Mouse (Mus musculus) heart, adult 2 months (tissue): Measurements from ENCODE around the gene Ndufs3. TPM values are rescaled to one million over a fixed set of nuclear protein-coding genes. Genes with fewer than 3 reads are reported as not detected.
A peak's percentile ranks its signal among the peaks of the same experiment; 100 is the strongest.

Experiments
- DNase-seq, 2 experiments: peaks; one replicate each; pipeline ENCODE4 v3.0.0; 2021
- H3K27ac ChIP-seq: fragments of 200-600 bp; 2 replicates; pipeline ENCODE4 v1.8.1; 2022
- H3K27me3 ChIP-seq: fragments of 200-500 bp; 2 replicates; pipeline ENCODE4 v1.6.1; 2012; ENCODE audit warnings: mild to moderate bottlenecking, low read length, inconsistent platforms, mixed read lengths; ENCODE audit not compliant: control insufficient read depth, insufficient read depth
- H3K36me3 ChIP-seq: fragments of 200-500 bp; 2 replicates; pipeline ENCODE4 v1.6.1; 2012; ENCODE audit warnings: low read length, inconsistent platforms; ENCODE audit not compliant: control insufficient read depth, insufficient read depth
- H3K4me1 ChIP-seq: fragments of 200-500 bp; 2 replicates; pipeline ENCODE4 v1.6.1; 2011; ENCODE audit warnings: low read length; ENCODE audit not compliant: control insufficient read depth, insufficient read depth
- H3K4me3 ChIP-seq: fragments of 200-600 bp; 2 replicates; pipeline ENCODE4 v1.8.1; 2022
- H3K79me2 ChIP-seq: fragments of 200-500 bp; replicated peaks from 2 replicates; pipeline ENCODE4 v1.6.1; 2012; ENCODE audit warnings: mild to moderate bottlenecking, inconsistent platforms, low read length, moderate library complexity, mixed read lengths; ENCODE audit not compliant: control insufficient read depth, insufficient read depth
- H3K9ac ChIP-seq: fragments of 200-500 bp; 2 replicates; pipeline ENCODE4 v1.6.1; 2012; ENCODE audit warnings: low read depth, mild to moderate bottlenecking, control low read depth, inconsistent platforms, low read length, mixed read lengths
- CTCF ChIP-seq: fragments of 200-600 bp; IDR thresholded peaks from 2 replicates; pipeline ENCODE4 v1.8.1; 2022; ENCODE audit warnings: antibody characterized with exemption, mild to moderate bottlenecking, moderate library complexity
- EP300 ChIP-seq: fragments of 200-500 bp; IDR thresholded peaks from 2 replicates; pipeline ENCODE4 v1.6.1; 2011; ENCODE audit warnings: low read depth, low read length, control low read depth; ENCODE audit not compliant: insufficient read depth
- POLR2A ChIP-seq: fragments of 200-500 bp; IDR thresholded peaks from 2 replicates; pipeline ENCODE4 v1.6.1; 2011; ENCODE audit warnings: mild to moderate bottlenecking, low read depth, low read length, control low read depth; ENCODE audit not compliant: insufficient read depth
- WGBS: fragments of 180-500 bp; shearing (Covaris S2); methylation state at CpG from one replicate; pipeline ENCODE4 v1.1.7; 2018; 5-methylcytosine and 5-hydroxymethylcytosine counted together
- intact Hi-C: fragments of 180-260 bp; cut with DNase I; formaldehyde crosslinking; loops from one replicate; pipeline ENCODE4 v1.15.1; 2025
- polyA plus RNA-seq: library from polyadenylated mRNA; depleted of rRNA; stranded (reverse); fragments of >200 nt; gene quantifications from 2 replicates; pipeline ENCODE4 v1.2.3, GENCODE M21; 2012
- total RNA-seq, 2 experiments: library from RNA; stranded (reverse); gene quantifications; 2 replicates each; pipeline ENCODE4 v1.2.3; 2021

Gene Ndufs3
- total and polyA plus RNA-seq, 3 experiments, result 596 to 910 (median 770) TPM

- intact Hi-C loops, result no loop called here
- peaks cover 7% of the 10 kb centered on the region; the same call in 1 of the 2 replicates for H3K27me3 ChIP-seq
- WGBS, result 5% methylated on average over 45 of the region's 45 CpGs
- peak within 1 kb of the TSS; percentile 28 for H3K4me3 ChIP-seq
- H3K9ac ChIP-seq, result peak within 1 kb of the TSS; percentile 40
- DNase-seq, result no peak
- H3K27ac ChIP-seq, result no peak within 1 kb of the TSS
- H3K4me1 ChIP-seq, result no peaks in the 10 kb centered on the region
- TF ChIP-seq POLR2A, result no peak
- TF ChIP-seq CTCF, result no peak
- no peak for TF ChIP-seq EP300
- H3K79me2 ChIP-seq, result no peaks in the 10 kb centered on the region
- H3K36me3 ChIP-seq, result no peaks in the 10 kb centered on the region
Observed at GRCm38 (mm10) chr2:90885218-90886041, 19.2 kb downstream of the Ndufs3 start, which contains the start of gene C1qtnf4. TSS of gene C1qtnf4 (plus strand) at chr2:90885860.

DNA sequence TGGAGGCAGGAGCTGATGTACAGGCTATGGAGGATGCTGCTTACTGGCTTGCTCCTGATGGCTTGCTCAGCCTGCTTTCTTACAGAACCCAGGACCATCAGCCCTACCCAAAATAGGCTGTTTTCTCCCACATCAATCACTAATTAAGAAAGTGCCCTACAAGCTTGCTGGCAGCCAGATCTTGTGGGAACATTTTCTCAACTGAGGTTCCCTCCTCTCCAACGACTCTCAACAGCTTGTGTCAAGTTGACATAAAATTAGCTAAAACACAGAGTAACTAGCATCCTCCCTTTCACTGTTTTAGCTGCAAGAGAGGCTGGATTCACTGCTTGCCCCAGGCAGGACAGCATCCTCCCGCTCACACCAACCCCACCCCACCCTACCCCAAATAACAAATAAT is 22.8 kb downstream of the Ndufs3 start:
- Histone ChIP-seq H3K27me3 (peaks cover 6% of the 10 kb centered on the region; the same call in 1 of the 2 replicates), H3K36me3 (no peaks in the 10 kb centered on the region), H3K27ac (no peak overlapping the region), H3K9ac (no peak overlapping the region), H3K79me2 (no peaks in the 10 kb centered on the region), H3K4me3 (no peak overlapping the region), H3K4me1 (no peaks in the 10 kb centered on the region)
- TF ChIP-seq EP300, result no peak
- WGBS, result 80% methylated on average over 2 of the region's 2 CpGs
- DNase-seq, result no peak
- intact Hi-C loops, result no loop called here

- Histone ChIP-seq H3K9ac (no peak overlapping the region), H3K27me3 (peaks cover 1% of the 10 kb centered on the region; the same call in 1 of the 2 replicates), H3K36me3 (no peaks in the 10 kb centered on the region), H3K4me3 (no peak overlapping the region), H3K79me2 (no peaks in the 10 kb centered on the region), H3K27ac (no peak overlapping the region), H3K4me1 (no peaks in the 10 kb centered on the region)
- DNase-seq, result no peak
- intact Hi-C loops, result no loop called here
- 42% methylated on average over 6 of the region's 6 CpGs for WGBS
- TF ChIP-seq CTCF (no peak), EP300 (no peak), POLR2A (no peak)
Observed at GRCm38 (mm10) chr2:90880144-90880785, 24.4 kb downstream of the Ndufs3 start.

DNA sequence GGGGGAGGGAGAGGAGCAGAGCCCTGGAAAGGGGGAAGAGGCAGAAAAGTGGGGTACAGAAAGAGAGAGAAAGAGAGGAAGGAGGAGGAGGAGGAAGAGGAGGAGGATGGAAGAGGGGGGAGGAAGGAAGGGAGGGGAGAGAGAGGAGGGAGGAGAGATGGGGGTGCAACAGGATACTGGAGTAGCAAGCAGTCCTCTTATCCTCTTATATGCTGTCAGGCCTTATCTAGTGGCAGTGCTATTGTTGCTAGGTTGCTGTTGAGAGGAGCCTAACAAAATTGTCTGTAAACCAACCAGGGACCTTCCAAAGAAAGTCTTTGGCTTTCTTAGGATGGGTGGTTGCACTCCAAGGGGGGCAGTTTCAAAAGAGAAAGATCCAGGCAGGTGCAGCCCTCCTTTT is 25.2 kb downstream of the Ndufs3 start:
- Histone ChIP-seq H3K4me3 (no peak overlapping the region), H3K36me3 (no peaks in the 10 kb centered on the region), H3K4me1 (no peaks in the 10 kb centered on the region), H3K27ac (no peak overlapping the region), H3K27me3 (peaks cover 1% of the 10 kb centered on the region; the same call in 1 of the 2 replicates), H3K79me2 (no peaks in the 10 kb centered on the region), H3K9ac (no peak overlapping the region)
- no peak for TF ChIP-seq CTCF
- no peak for TF ChIP-seq EP300
- TF ChIP-seq POLR2A, result no peak
- no peak for DNase-seq
- intact Hi-C loops, result no loop called here

DNA sequence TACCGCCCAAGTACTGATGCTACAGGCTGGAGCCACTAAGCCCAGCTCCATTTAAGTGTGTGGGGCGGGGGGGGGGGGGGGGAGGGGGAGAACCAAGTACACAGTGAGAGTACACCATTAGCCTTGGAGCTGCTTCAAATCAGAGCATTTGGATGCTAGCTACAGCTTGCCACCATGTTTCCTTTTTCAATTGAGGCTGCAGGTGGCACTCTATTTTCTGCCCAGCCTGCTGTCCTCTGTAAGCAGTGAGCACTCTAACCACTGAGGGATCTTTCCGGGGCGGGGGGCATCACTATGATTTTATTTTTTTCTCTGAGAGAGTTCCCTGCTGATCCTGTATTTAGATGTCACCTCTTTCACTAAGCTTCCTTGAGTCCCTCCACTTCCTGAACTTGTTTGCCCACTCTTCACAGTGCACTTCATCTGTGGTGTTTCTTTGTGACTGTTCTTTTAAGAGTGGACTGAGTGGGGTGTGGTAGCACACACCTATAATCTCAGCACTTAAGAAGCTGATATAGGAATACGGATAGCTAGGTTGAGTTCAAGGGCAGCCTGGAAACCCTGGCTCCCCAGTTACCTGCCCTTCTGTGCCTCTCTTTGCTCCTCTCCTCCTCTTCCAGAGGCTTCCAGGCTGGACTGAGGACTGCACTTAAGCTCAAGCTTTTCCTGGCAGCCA is 26.9 kb downstream of the Ndufs3 start:
- H3K79me2 ChIP-seq, result no peaks in the 10 kb centered on the region
- DNase-seq, result no peak
- H3K4me3 ChIP-seq, result no peak overlapping the region
- intact Hi-C loops, result no loop called here
- no peaks in the 10 kb centered on the region for H3K36me3 ChIP-seq
- H3K27me3 ChIP-seq, result peaks cover 1% of the 10 kb centered on the region; the same call in 1 of the 2 replicates
- no peak overlapping the region for H3K9ac ChIP-seq
- WGBS, result 53% methylated on average over 5 of the region's 5 CpGs
- TF ChIP-seq CTCF, result no peak
- no peak for TF ChIP-seq POLR2A
- TF ChIP-seq EP300, result no peak
- no peak overlapping the region for H3K27ac ChIP-seq
- H3K4me1 ChIP-seq, result no peaks in the 10 kb centered on the region; the same call in 1 of the 2 replicates

DNA sequence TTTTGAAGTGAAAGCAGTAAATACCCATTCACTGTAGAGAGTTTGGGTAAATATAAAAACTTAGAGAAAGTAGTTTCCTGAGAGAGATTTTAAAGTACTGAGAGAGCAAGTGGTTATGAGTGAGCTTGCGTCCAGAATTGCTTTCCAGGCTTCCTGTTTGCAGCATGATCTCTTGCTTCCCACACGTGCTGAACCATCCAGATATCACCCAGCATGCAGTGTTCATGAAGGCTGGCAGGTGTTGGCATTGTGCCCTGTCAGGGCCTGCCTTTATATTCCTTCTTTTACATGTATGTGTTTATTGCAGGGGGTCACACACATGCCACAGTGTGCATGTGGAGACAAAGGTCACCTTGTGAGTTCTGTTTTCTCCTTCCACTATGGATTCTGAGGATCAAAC is 29.4 kb downstream of the Ndufs3 start:
- Histone ChIP-seq H3K27me3 (peaks cover 1% of the 10 kb centered on the region; the same call in 1 of the 2 replicates), H3K27ac (no peak overlapping the region), H3K4me1 (peaks cover 7% of the 10 kb centered on the region), H3K79me2 (no peaks in the 10 kb centered on the region), H3K4me3 (no peak overlapping the region), H3K36me3 (peaks cover 2% of the 10 kb centered on the region; the same call in 1 of the 2 replicates), H3K9ac (no peak overlapping the region)
- intact Hi-C loops, result no loop called here
- TF ChIP-seq EP300, result no peak
- TF ChIP-seq CTCF, result no peak
- TF ChIP-seq POLR2A, result no peak
- DNase-seq, result no peak
- 50% methylated on average over 2 of the region's 2 CpGs for WGBS
